Mouse (Mus musculus) spleen, embryonic (tissue): Measurements from ENCODE around the gene Atg4a-ps.
"Not testable (repeated sequence)": the region's sequence is repeated elsewhere in the genome, so short reads cannot be mapped to it uniquely, and the experiment has no call there.

Experiments
- CTCF ChIA-PET: fragments of 350-600 bp; sonication (Branson Sonifier 250); formaldehyde crosslinking; loops from one replicate; lab custom pipeline; 2022; lab: Charles Lee

Gene Atg4a-ps

DNA sequence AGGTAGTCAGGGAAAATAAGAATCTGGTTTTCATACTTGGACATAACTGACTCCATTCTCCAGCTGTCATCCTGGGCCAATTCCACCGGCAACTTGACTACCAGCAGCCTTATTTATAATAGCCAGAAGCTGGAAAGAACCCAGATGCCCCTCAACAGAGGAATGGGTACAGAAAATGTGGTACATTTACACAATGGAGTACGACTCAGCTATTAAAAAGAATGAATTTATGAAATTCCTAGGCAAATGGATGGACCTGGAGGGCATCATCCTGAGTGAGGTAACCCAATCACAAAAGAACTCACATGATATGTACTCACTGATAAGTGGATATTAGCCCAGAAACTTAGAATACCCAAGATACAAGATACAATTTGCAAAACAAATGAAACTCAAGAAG, at the start of gene Atg4a-ps:
TSS of gene Atg4a-ps (minus strand) at position 101 of the 400 bp plus-strand sequence.
- CTCF ChIA-PET, result not testable (repeated sequence)

DNA sequence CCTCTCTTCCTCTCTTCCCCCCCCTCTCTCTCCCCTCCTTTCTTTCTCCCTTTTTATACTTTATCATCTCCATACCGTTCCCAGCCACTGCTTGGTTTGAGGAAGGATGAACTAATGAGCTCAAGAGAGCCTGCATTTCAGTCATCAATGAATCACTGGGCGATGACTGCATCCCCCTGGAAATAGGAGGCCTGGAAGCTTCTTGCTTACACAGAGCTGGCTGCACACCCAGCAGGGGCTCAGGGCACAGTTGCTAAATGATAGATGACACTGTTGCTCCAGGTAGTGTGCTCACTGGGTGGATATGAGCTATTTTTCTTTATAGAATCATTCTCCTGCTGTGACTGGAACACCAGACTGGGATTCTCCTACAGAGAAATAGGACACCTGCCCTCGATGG, 49.7 kb upstream of the Atg4a-ps start:
- CTCF ChIA-PET, result interaction anchor here (0.5 kb wide), 1 partner anchor 191 kb away, joined by 3 read pairs; no protein-coding TSS in a partner anchor

DNA sequence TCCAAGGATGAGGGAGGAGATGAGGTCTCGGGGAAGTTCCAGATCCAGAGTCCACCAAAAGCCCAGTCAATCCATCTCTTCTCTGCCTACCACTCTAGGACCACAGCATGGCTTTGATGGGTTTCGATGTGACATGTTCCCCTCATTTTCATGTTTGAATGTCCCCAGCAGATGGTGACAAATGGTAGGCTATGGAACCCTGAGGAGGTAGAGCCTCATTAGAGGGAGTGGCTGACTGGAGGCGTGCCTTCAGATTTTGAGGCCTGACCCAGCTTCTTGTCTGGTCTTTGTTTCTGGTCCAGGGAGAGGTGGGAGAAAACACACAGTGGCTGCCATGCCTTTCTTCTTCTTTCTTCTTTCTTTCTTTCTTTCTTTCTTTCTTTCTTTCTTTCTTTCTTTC, 44.6 kb upstream of the Atg4a-ps start:
- CTCF ChIA-PET, result no interaction called here

GRCm38 (mm10) chr3:103689043-103689442, 43.2 kb upstream of the Atg4a-ps start:
- CTCF ChIA-PET, result interaction anchor here (0.6 kb wide), 1 partner anchor 13 kb away, joined by 3 read pairs; no protein-coding TSS in a partner anchor

DNA sequence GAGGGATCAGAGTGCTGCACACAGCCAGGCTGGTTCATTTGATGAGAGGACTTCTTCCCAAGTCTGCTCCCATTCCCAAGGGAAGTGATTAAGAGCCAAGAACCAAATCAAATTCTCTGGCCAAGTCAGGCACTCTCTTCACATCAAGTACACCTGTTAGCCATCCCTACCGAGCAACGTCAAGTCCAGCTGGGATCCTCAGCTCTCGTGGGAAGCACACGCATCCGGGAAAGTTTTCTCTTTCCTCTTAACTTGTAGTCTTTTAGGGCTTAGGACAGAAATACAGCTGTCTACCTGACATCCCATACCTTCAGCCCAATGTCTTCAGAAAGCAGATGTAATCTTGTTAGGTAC, 38.1 kb upstream of the Atg4a-ps start:
- CTCF ChIA-PET, result no interaction called here

DNA sequence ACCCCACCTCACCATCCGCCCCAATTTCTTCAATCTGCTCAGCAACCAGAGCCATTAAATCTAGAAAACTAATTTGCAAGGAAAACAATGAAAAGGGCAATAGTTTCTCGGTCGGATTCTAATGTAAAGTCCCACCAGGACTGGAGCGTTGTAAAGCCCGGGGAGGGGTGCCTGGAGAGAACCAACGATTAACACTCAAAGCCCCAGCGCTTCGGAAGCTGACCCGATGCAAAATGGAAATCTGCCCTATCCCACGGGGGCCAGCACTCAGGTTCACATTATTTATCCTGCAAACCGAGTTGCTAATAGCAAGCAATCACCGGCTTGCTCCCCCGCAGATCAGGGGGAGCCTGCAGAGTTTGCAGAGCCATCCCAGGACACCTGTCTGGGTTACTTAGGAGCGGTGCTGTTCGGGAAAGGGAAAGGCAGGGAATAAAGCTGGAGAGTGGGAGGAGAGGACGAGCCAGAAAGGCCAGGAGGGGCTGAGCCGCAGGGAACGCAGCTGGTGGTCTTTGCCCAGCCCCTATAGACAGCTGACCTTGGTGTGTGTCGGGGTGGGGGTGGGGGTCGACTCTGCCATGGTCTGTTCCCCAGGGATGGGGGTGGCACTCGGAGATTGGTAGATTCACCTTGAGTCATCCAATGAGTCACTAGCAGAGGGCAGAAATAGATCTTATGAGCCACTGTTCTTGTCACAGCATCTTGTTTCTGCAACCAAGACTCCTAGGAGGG, 37.5 kb upstream of the Atg4a-ps start:
- CTCF ChIA-PET, result no interaction called here

DNA sequence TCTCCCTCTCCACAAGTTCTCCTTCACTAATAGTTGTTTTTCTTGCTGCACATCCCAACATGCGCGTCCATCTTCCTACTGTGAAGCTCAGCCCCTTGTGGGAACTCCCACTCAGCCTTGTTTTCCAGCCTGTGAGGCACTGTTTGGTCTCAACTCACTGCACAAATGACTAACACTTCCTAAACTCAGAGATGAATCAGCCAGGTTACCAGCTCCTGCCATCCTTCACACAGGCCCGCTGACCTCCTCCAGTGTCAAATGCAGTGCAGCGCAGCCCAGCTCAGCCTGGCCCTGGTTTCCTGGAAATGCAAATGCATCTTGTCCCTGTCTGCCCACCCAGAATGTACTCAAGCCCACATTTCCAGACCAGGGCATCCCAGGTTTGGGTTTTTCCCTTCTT, 36.6 kb upstream of the Atg4a-ps start:
- CTCF ChIA-PET, result no interaction called here

DNA sequence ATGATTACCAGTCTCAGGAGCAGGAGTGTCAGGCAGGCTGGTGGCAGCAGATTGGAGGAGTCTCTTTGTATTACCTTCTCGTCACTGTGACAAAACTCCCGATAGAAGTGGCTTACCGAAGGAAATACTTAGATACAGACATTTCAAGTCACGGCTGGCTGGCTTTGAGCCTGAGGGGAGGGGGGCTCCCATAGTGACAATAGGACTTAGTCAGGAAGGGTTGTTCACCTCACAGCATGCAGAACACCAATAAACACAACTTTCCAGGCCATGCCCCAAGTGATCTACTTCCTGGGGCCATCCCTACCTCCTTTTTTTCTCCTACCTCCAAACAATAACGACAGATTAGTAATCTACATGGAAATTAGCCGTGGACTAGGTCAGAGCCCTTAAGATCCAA, 32.9 kb upstream of the Atg4a-ps start:
- CTCF ChIA-PET, result no interaction called here

GRCm38 (mm10) chr3:103672716-103673115, 26.8 kb upstream of the Atg4a-ps start:
- CTCF ChIA-PET, result interaction anchor here (0.5 kb wide), 1 partner anchor 42 kb away, joined by 3 read pairs; no protein-coding TSS in a partner anchor

GRCm38 (mm10) chr3:103672113-103672512, 26.2 kb upstream of the Atg4a-ps start:
- CTCF ChIA-PET, result no interaction called here

GRCm38 (mm10) chr3:103663385-103663784, 17.5 kb upstream of the Atg4a-ps start:
- CTCF ChIA-PET, result no interaction called here

GRCm38 (mm10) chr3:103661714-103662113, 15.8 kb upstream of the Atg4a-ps start:
- CTCF ChIA-PET, result no interaction called here

DNA sequence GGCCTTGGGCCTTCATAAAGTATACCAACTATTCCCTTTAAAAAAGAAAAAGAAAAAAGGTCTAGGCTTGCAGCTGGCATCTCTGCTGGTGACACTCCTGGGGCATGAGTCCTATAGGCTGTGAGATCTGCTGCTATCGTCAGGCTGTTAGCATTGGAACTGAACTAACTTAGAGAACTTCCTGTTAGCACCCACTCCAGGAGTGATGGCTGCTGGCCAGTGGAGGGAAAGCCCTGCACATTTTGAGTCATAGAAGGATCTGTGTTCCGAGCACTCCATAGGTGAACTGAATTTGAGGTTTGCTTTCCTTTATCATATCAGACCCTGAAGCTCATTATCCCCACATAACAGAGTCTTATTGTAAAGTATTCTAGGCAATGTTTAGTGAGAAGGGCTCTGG, 14.1 kb upstream of the Atg4a-ps start:
- CTCF ChIA-PET, result no interaction called here

DNA sequence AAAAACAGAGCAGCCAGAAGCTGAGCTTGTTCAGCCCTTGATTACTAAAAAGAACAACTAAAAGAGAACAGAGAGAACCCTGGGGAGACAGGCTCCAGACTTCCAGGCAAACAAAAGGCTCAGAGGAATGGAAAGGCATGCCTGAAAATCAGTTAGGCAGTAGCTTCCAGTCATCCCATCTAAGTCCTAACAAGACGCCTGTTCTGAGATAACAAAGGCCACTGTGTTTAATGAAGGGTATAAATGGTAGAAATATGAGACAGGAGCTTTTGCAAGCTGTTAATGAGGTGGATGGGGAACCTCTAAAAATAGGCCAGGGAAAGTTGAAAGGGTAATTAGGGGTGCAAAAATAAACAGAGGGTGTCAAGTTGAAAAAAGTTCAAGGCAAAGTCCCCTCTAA, 4.5 kb upstream of the Atg4a-ps start:
- CTCF ChIA-PET, result no interaction called here

- CTCF ChIA-PET, result no interaction called here
Observed at GRCm38 (mm10) chr3:103649716-103650115, 3.8 kb upstream of the Atg4a-ps start.

DNA sequence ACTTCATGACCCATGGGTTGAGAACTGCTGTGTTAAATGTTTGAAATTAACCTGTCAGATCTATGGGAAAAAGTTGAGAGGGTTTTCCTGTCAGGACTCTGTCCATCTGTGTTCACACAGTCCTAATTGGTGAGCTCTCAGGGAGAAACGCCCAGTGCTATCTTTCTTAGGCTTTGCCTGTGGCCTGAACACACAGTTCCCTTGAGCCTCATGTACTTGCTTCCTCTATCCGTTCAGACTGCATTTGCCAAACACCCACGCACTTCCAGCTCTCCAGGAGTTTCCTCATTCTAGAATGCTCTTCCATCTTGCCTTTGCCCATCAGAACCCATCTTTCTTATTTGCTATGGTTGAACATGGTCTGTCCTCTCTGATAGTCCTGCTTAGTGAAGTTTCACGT, 2.6 kb upstream of the Atg4a-ps start:
- CTCF ChIA-PET, result no interaction called here

GRCm38 (mm10) chr3:103647164-103647867, 1.4 kb upstream of the Atg4a-ps start:
- CTCF ChIA-PET, result no interaction called here

DNA sequence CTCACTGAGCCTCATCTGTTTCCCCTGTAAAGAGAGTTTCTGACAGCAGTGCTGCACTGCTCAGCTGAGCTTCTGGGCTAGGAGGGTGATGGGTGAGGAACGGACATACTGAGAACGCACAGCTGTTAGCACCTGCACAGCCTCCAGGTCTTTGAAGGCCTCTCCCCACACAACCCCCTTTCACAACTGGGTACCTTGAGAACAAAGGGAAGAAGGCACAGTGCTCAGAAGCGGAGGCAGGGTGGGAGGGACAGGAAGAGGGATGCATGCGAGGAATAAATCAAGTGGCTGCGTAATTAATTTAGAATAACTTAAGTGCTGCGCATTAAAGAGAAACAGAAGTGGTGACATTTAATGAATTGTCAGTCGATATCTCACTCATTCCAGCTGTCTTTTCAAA, 4.6 kb downstream of the Atg4a-ps start:
- CTCF ChIA-PET, result no interaction called here

DNA sequence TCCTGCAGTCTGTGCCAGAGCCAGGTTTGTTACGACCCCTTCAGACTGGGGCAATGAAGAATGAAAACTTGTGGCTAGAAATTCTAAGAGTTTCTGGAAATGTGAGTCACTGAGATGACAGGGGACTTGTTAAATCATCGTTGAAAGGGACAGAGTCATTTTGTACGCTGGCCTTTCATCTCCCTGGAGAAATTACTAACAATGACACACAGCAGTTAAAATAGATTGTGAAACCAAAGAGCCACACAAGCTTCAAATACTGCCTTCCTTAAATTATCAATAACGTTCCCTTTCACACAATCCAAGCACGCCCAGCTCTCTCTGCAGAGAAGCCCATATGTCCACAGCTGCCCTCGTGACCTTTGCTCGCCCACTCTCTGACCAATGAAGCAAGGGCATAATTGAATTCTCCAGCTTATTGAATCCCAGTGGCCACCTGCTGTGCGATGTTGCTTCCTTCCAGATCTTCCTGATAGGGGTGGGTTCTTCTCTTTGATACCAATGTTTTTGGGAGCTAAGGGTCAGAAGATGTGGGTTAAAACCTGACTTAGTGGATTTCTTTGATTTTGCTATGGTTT, 5.6 kb downstream of the Atg4a-ps start:
- CTCF ChIA-PET, result no interaction called here

GRCm38 (mm10) chr3:103637641-103638040, 8.2 kb downstream of the Atg4a-ps start:
- CTCF ChIA-PET, result interaction anchor here (0.7 kb wide), 1 partner anchor 25 kb away, joined by 3 read pairs; no protein-coding TSS in a partner anchor

- CTCF ChIA-PET, result no interaction called here
Observed at GRCm38 (mm10) chr3:103634256-103634655, 11.6 kb downstream of the Atg4a-ps start.

- CTCF ChIA-PET, result no interaction called here
Observed at GRCm38 (mm10) chr3:103633831-103634230, 12.0 kb downstream of the Atg4a-ps start.

DNA sequence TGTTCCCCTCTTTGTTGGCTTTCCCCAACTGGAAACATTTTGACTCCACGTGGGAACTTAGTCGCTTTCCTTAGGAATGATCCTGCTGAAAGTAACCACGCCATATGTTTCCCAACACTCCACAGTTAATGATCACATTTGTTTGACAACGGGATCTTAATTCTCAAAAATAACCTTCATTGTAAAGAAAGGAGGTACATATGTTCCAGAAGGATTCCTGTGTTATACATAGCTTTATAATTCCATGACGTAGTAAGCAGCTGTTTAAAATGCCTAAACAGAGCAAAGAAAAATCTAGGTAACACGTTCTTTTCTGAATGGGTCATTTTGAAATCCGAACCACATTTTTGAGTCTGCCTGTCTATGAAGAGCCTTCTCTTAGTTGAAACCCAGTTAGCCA, 12.7 kb downstream of the Atg4a-ps start:
- CTCF ChIA-PET, result no interaction called here
